Mouse (Mus musculus) CD4-positive naive resting alpha-beta T cell, adult 76 days (primary cell): ENCODE measurements around the gene Epha2. TPM values are rescaled to one million over a fixed set of nuclear protein-coding genes. Genes with fewer than 3 reads are reported as not detected.

Experiments
- total RNA-seq: library from RNA; stranded (reverse); gene quantifications from one replicate; pipeline ENCODE4 v1.2.4, GENCODE M21; 2023

Epha2 gene
- 4.4 TPM for total RNA-seq

GRCm38 (mm10) chr4:141301116-141301553 lies at the start of gene Epha2:
TSS of gene Epha2 (plus strand) at chr4:141301240.

GRCm38 (mm10) chr4:141367997-141368791 lies 67.2 kb downstream of the Epha2 start, which contains the start of gene Fam131c:
TSS of gene Fam131c (plus strand) at chr4:141368220.

Other genes with a start within 250 kb of the Epha2 start
- 12.5 TPM for gene Crocc, start 240.7 kb upstream of the Epha2 start, total RNA-seq
- 92.1 TPM for gene Necap2, start 222.9 kb upstream of the Epha2 start, total RNA-seq
- gene Spata21, start 212.9 kb upstream of the Epha2 start, total RNA-seq: not detected
- gene Szrd1, start 161.5 kb upstream of the Epha2 start, total RNA-seq: 115 TPM
- 20.2 TPM for gene Fbxo42, start 153.3 kb upstream of the Epha2 start, total RNA-seq
- 2.6 TPM for gene Rsg1, start 87.3 kb upstream of the Epha2 start, total RNA-seq
- gene Arhgef19, start 61.7 kb upstream of the Epha2 start, total RNA-seq: not detected
- gene Fam131c, start 67.0 kb downstream of the Epha2 start, total RNA-seq: not detected
- gene Clcnka, start 97.5 kb downstream of the Epha2 start, total RNA-seq: not detected
- not detected for gene Clcnkb, start 114.8 kb downstream of the Epha2 start, total RNA-seq
- not detected for gene Hspb7, start 119.5 kb downstream of the Epha2 start, total RNA-seq
- not detected for gene Srarp, start 134.9 kb downstream of the Epha2 start, total RNA-seq
- gene Zbtb17, start 143.4 kb downstream of the Epha2 start, total RNA-seq: 40.1 TPM
- gene Spen, start 237.4 kb downstream of the Epha2 start, total RNA-seq: 54.1 TPM